Mouse (Mus musculus) erythroblast, embryonic 14.5 days (primary cell): ENCODE measurements around the gene Calhm1.

Experiments used
- GATA1 ChIP-seq: IDR thresholded peaks from 2 replicates; pipeline ENCODE4 v1.6.1; 2012; ENCODE audit warnings: low read length, inconsistent platforms, mixed read lengths
- TAL1 ChIP-seq: IDR thresholded peaks from 3 replicates; pipeline ENCODE4 v1.6.1; 2012; ENCODE audit warnings: low read length, inconsistent platforms, mixed read lengths

- TF ChIP-seq TAL1 (no peak), GATA1 (no peak)
These were observed 40.7 kb upstream of the Calhm1 start for GRCm38 (mm10) chr19:47184736-47185135.
